Mouse (Mus musculus) thymus, adult 2 months (tissue): ENCODE data around the gene Rps29. TPM values are rescaled to one million over a fixed set of nuclear protein-coding genes. Genes with fewer than 3 reads are reported as not detected.

Experiments used
- DNase-seq: peaks from one replicate; pipeline ENCODE4 v3.0.0; 2021
- H3K27ac ChIP-seq: fragments of 200-500 bp; 2 replicates; pipeline ENCODE4 v1.5.1; 2012; ENCODE audit warnings: low read length, control low read depth; ENCODE audit not compliant: control insufficient read depth, insufficient read depth
- H3K27me3 ChIP-seq: fragments of 200-500 bp; 2 replicates; pipeline ENCODE4 v1.6.1; 2012; ENCODE audit warnings: mild to moderate bottlenecking, low read length, moderate library complexity, mixed read lengths; ENCODE audit not compliant: control insufficient read depth, insufficient read depth
- H3K36me3 ChIP-seq: fragments of 200-500 bp; 2 replicates; pipeline ENCODE4 v1.6.1; 2012; ENCODE audit warnings: mild to moderate bottlenecking, low read length, moderate library complexity; ENCODE audit not compliant: control insufficient read depth, insufficient read depth
- H3K4me1 ChIP-seq: fragments of 200-500 bp; replicated peaks from 2 replicates; pipeline ENCODE4 v1.6.1; 2012; ENCODE audit warnings: low read length; ENCODE audit not compliant: control insufficient read depth, insufficient read depth
- H3K4me3 ChIP-seq: fragments of 200-500 bp; 2 replicates; pipeline ENCODE4 v1.5.1; 2012; ENCODE audit warnings: mild to moderate bottlenecking, low read length, control low read depth, moderate library complexity; ENCODE audit not compliant: control insufficient read depth, insufficient read depth
- CTCF ChIP-seq: fragments of 200-500 bp; IDR thresholded peaks from 2 replicates; pipeline ENCODE4 v1.5.1; 2012; ENCODE audit warnings: mild to moderate bottlenecking, control low read depth, low read length, moderate library complexity, borderline replicate concordance; ENCODE audit not compliant: control insufficient read depth, poor library complexity, insufficient read depth; ENCODE audit errors: extremely low read depth
- POLR2A ChIP-seq: fragments of 200-500 bp; IDR thresholded peaks from 2 replicates; pipeline ENCODE4 v1.6.1; 2012; ENCODE audit warnings: mild to moderate bottlenecking, low read length, control low read depth, moderate library complexity; ENCODE audit not compliant: control insufficient read depth, poor library complexity, insufficient read depth; ENCODE audit errors: extremely low read depth
- WGBS: fragments of 180-500 bp; shearing (Covaris S2); methylation state at CpG from one replicate; pipeline ENCODE4 v1.1.7; 2018; 5-methylcytosine and 5-hydroxymethylcytosine counted together
- polyA plus RNA-seq: library from polyadenylated mRNA; depleted of rRNA; stranded (reverse); fragments of >200 nt; gene quantifications from 2 replicates; pipeline ENCODE4 v1.2.3, GENCODE M21; 2012

The Rps29 gene
- polyA plus RNA-seq, 1 experiment: 2,152 TPM

GRCm38 (mm10) chr12:69186811-69187471 is 28.0 kb upstream of the Rps29 start:
- 46% methylated on average over 5 of the region's 5 CpGs for WGBS
- no peak for DNase-seq

GRCm38 (mm10) chr12:69185371-69185770 is 26.4 kb upstream of the Rps29 start:
- peaks cover 12% of the 10 kb centered on the region for H3K36me3 ChIP-seq
- H3K27ac ChIP-seq: no peak overlapping the region
- DNase-seq: no peak
- 86% methylated on average over 7 of the region's 7 CpGs for WGBS
- no peak overlapping the region for H3K4me3 ChIP-seq
- peaks cover 10% of the 10 kb centered on the region; the same call in 1 of the 2 replicates for H3K4me1 ChIP-seq
- no peaks in the 10 kb centered on the region for H3K27me3 ChIP-seq
- TF ChIP-seq POLR2A: no peak
- no peak for TF ChIP-seq CTCF

More at GRCm38 (mm10) chr12:69186811-69187471, 28.0 kb upstream of the Rps29 start:
- Histone ChIP-seq H3K4me1 (peaks cover 10% of the 10 kb centered on the region; the same call in 1 of the 2 replicates), H3K36me3 (peaks cover 18% of the 10 kb centered on the region), H3K27me3 (no peaks in the 10 kb centered on the region), H3K4me3 (no peak overlapping the region), H3K27ac (no peak overlapping the region)
- TF ChIP-seq POLR2A (no peak), CTCF (no peak)

- DNase-seq: no peak
- peaks cover 10% of the 10 kb centered on the region; the same call in 1 of the 2 replicates for H3K4me1 ChIP-seq
- under 1% methylated on average over 85 of the region's 86 CpGs for WGBS
- H3K4me3 ChIP-seq: peak overlapping the region; percentile 97
- TF ChIP-seq CTCF (no peak), POLR2A (no peak)
- peak overlapping the region; percentile 51; the same call in 1 of the 2 replicates for H3K27ac ChIP-seq
- no peaks in the 10 kb centered on the region for H3K27me3 ChIP-seq
- H3K36me3 ChIP-seq: peaks cover 10% of the 10 kb centered on the region
Observed at GRCm38 (mm10) chr12:69184342-69185295, 25.6 kb upstream of the Rps29 start.

- TF ChIP-seq POLR2A: peak; percentile 97
- peak; percentile 43; the same call in 1 of the 2 replicates for TF ChIP-seq CTCF
- WGBS: under 1% methylated on average over 84 of the region's 84 CpGs
- DNase-seq: peak; percentile 99
- H3K27ac ChIP-seq: peak within 1 kb of the TSS; percentile 51
- peak within 1 kb of the TSS; percentile 97 for H3K4me3 ChIP-seq
- peaks cover 10% of the 10 kb centered on the region; the same call in 1 of the 2 replicates for H3K4me1 ChIP-seq
- peaks cover 4% of the 10 kb centered on the region for H3K36me3 ChIP-seq
- H3K27me3 ChIP-seq: no peaks in the 10 kb centered on the region
Observed at GRCm38 (mm10) chr12:69183583-69184308, 24.8 kb upstream of the Rps29 start, which contains the start of the genes Rpl36al and Mgat2. Gene Rpl36al (minus strand): TSS chr12:69184083. Gene Mgat2 (plus strand): TSS chr12:69184157.

GRCm38 (mm10) chr12:69181800-69182199 is 22.8 kb upstream of the Rps29 start:
- 95% methylated on average over 4 of the region's 4 CpGs for WGBS
- peaks cover 10% of the 10 kb centered on the region; the same call in 1 of the 2 replicates for H3K4me1 ChIP-seq
- no peak for DNase-seq

GRCm38 (mm10) chr12:69179371-69179770 is 20.4 kb upstream of the Rps29 start:
- no peak for TF ChIP-seq CTCF
- no peak for TF ChIP-seq POLR2A
- 95% methylated on average over 12 of the region's 12 CpGs for WGBS
- H3K4me1 ChIP-seq: peaks cover 4% of the 10 kb centered on the region; the same call in 1 of the 2 replicates
- DNase-seq: no peak
- no peak overlapping the region for H3K4me3 ChIP-seq
- H3K27me3 ChIP-seq: no peaks in the 10 kb centered on the region
- no peak overlapping the region for H3K27ac ChIP-seq
- H3K36me3 ChIP-seq: peaks cover 9% of the 10 kb centered on the region

More at GRCm38 (mm10) chr12:69181800-69182199, 22.8 kb upstream of the Rps29 start:
- peaks cover 4% of the 10 kb centered on the region for H3K36me3 ChIP-seq
- H3K27ac ChIP-seq: no peak overlapping the region
- H3K27me3 ChIP-seq: no peaks in the 10 kb centered on the region
- H3K4me3 ChIP-seq: no peak overlapping the region
- TF ChIP-seq CTCF: no peak
